Mouse (Mus musculus): ENCODE results near the gene Fgfr2.

- TF ChIP-seq POLR2A (IDR thresholded peaks at IDR 0.05; ENCODE audit: control insufficient read depth, low read depth, low read length) (no peak), CTCF (IDR thresholded peaks at IDR 0.05; ENCODE audit: control insufficient read depth, insufficient read depth, insufficient replicate concordance, low read depth, low read length) (peak; percentile 21; the same call in 1 of the 2 replicates)
Observed at GRCm38 (mm10) chr7:132705130-132705529, 418.0 kb downstream of the Fgfr2 start.
